Mouse (Mus musculus): ENCODE data around the gene Tmed3.

The Tmed3 gene

DNA sequence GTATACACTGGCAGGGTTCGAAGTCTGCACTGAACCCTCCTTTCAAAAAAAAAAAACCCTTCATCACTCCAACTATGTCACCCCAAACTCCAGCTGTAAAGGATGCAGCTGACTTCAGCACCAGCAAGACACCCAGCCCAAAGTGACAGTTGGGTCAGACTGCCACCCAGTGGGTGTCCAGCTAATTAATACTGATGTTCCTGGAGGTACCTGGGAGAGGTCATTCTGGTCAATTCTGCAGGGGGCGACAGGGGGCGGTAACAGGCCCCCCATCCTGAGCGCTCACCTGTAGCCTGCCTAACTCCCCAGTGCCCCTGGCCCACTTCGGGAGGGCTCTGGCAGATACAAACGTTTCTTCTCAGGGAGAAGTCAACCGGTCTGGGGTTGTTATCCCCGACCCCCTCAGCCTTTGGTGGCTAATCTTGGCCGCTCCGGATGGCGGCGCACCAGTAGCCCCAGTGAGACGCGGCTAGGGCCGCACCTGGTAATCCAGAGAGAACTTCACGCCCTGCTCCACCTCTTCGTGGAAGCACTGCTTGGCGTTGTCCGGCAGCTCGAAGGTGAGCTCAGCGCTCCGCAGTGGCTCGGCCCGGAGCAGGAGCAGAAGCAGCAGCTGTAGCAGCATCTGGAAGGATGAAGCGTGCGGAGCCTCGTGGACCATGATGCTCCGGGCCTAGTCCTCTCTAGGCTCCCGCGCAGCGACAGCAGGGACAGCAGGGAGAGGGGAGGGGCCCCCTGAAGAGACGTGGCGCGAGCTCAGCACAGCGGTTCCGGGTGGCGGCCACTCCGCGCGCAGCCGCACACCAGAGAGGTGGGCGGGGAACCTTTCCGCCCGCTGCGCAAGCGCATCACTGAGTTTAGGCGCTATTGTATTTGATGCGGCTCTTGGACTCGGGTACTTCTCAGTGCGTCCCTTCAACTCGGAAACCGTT lies at the start of gene Tmed3:
Tmed3 (minus strand) TSS at position 804 of the 932 bp plus-strand sequence.
- DNase-seq (ENCODE audit: low spot score) = peak; percentile 93

- DNase-seq (ENCODE audit: low spot score) = no peak
Measured at GRCm38 (mm10) chr9:89740041-89740440, 35.2 kb upstream of the Tmed3 start.

GRCm38 (mm10) chr9:89738295-89738694 lies 33.4 kb upstream of the Tmed3 start, which contains the start of gene Ankrd34c:
Gene Ankrd34c (minus strand): TSS chr9:89738475.
- DNase-seq (ENCODE audit: low spot score) = no peak

GRCm38 (mm10) chr9:89737888-89738287 lies 33.0 kb upstream of the Tmed3 start:
- no peak for DNase-seq (ENCODE audit: low spot score)

DNA sequence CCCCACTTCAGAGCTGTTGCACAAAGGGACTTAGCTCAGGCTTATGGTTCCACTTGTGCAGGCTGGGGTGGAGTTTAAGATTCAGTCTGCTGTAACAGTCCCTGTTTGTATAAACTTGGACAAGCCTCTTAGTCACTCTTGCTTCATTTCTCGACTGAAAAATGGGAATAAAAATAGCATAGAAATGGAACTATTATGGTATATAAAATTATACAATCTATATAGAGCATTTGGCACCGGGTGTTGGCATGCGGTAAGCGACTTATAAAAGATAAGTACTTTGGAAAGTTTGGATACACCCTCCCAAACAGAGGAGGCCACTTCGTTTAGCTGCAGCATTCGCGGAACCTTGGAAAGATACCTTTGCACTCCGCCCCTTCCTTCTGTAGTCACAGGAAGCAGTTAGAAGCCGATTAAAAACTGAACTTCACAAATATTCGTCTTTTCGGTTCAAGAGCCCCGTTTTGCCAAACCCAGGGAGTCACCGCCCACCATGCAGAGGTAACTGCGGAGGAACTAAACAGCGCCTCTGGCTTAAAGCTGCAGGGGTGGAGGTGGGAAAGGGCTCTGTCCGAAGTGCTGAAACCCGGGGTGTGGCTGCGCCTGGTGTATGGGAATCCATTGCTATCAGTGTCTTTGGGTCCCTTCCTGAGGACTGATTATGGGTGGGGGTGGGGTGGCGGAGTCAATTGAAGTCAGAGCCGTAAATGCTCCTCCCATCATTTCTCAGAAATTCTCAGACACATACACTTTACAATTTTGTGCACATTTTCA lies 32.3 kb upstream of the Tmed3 start:
- peak; percentile 80 for DNase-seq (ENCODE audit: low spot score)

GRCm38 (mm10) chr9:89706906-89707305 lies 2.0 kb upstream of the Tmed3 start:
- DNase-seq (ENCODE audit: low spot score) = peak; percentile 68

GRCm38 (mm10) chr9:89705197-89705533 lies 297 bp upstream of the Tmed3 start:
- no peak for DNase-seq (ENCODE audit: low spot score)

DNA sequence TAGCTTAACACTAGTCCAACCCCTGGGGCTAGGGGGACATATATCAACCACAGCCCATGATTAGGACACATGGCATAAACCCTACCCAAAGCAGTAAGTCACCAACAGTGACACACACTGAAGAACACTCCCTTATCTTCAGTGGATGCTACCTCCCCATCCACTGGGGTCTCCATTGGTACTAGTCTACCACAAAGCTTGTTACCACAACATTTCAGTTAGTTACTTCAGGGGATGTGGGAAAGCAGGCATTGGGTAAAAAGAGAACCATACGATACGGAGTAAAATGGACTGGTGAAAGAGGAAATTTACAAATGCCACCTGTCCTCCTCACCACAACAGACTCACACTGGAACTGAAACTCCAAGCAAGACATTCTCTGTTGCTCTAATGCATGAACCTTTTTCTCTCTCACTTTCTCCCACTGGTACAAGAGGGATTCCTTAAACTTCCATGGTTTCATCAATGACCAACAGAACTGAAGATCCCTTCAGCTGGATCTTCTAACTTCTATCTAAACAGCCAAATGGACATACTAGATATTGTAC lies 3.9 kb downstream of the Tmed3 start:
- DNase-seq (ENCODE audit: low spot score) = no peak

GRCm38 (mm10) chr9:89695143-89695542 lies 9.7 kb downstream of the Tmed3 start:
- no peak for DNase-seq (ENCODE audit: low spot score)

GRCm38 (mm10) chr9:89693670-89694069 lies 11.2 kb downstream of the Tmed3 start:
- no peak for DNase-seq (ENCODE audit: low spot score)

GRCm38 (mm10) chr9:89689179-89689578 lies 15.7 kb downstream of the Tmed3 start:
- no peak for DNase-seq (ENCODE audit: low spot score)

DNA sequence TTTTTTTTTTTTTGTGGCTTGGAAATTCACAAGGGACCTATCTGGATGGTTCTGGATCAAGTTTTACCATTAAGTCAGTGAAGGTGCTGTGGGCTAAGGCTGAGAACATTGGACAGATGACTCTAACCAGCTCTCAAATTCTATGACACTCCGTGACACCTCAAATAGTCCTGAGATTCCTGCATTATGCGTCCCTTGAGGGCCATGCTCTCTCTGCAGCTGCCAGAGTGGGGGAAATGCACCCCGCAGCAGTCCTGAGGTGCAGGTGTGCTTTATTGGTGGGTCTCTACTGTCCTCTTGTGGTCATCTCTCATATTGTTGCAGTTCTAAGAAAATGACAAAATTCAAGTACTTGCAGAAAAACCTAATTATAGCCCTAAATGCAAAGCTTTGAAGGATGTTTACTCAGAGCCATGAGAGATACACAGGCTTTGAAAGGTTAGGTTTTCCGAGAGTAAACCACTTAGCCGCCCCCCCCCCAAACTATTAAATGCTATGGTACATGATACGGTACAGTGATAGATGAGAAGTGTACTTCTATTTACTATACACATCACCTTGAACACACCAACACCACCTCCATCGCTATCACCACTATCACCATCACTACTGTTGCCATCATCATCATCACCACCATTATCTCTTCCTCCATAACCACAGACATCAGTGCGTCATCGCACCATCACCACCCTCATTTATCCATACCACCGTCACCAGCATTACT lies 17.2 kb downstream of the Tmed3 start:
- peak; percentile 52 for DNase-seq (ENCODE audit: low spot score)

DNA sequence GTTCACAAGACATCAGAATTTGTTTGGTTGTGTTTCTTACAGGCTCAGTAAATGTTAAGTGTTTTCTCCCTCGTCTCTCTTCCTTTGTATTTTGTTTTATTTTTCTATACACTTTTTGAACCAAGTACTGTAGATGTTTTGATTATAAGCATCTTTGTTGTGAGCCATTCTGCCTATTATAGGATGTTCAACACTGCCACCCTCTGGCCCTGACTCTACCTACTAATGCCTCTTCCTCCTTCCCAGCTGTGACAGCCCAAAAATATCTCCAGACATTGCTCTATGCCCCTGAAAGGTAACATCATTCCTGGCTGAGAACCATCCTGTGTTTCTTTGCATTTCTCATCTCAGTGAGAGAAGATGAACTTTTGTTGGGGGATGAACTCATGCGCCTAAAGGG lies 18.6 kb downstream of the Tmed3 start:
- no peak for DNase-seq (ENCODE audit: low spot score)

- peak; percentile 53 for DNase-seq (ENCODE audit: low spot score)
Measured at GRCm38 (mm10) chr9:89678974-89679373, 25.9 kb downstream of the Tmed3 start.

- DNase-seq (ENCODE audit: low spot score) = peak; percentile 93
Measured at GRCm38 (mm10) chr9:89674014-89674618, 30.8 kb downstream of the Tmed3 start.

GRCm38 (mm10) chr9:89673402-89673801 lies 31.5 kb downstream of the Tmed3 start:
- no peak for DNase-seq (ENCODE audit: low spot score)

- DNase-seq (ENCODE audit: low spot score) = no peak
Measured at GRCm38 (mm10) chr9:89669878-89670277, 35.0 kb downstream of the Tmed3 start.

DNA sequence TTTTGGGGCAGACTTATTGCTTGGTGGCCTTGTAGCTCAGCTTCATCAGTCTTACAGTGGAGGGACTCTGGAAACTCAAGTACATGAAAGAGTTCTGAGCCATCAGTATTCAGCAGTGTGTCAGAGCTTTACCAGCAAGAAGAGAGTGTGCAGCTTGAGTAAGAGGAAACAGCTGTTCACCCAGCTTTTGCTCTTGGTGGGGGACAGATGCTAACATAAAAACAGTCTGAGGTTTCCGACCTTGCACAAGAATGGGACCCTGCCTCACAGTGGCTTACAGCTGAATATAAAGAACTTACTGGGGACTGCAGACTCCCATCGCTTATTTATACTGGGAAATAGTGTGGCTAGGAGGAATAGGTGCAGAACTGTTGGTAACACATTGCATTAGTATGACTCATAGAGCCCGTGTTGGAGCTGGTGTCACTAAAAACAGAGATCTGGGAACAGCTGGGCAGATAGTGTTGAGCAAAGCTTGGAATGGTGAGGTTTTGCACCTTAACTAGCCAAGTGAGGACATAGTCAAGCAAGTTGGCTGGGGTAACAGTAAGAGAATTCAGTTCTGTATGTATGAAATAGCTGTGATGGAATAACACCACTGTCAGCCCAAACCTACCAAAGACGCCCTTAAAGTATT lies 37.4 kb downstream of the Tmed3 start:
- DNase-seq (ENCODE audit: low spot score) = no peak

DNA sequence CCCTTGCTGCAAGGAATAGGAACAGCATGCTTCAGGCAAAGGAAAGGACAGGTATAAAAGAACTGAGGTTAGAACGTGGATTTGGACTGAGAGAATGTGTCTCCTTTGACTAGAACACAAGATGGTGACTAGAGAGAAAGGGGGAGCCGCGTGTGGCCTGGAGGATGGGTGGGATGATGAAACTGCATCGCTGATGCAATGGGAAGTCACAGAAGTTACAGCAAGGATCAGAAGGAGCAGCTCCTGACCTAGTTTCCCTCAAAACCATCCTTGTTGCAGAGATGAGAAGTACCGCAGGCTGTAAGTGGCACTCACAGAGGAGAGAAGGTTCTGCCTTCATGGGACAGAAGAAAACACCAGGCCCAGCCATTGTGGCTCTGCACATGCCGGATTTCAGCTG lies 54.0 kb downstream of the Tmed3 start:
- no peak for DNase-seq (ENCODE audit: low spot score)
